Mouse (Mus musculus) liver, adult 2 months (tissue): Measurements from ENCODE around the gene Polr3c.

ENCODE experiments used
- CTCF ChIP-seq: fragments of 200-500 bp; IDR thresholded peaks from 2 replicates; pipeline ENCODE4 v1.5.1; 2011; ENCODE audit warnings: low read depth, low read length, control low read depth
- POLR2A ChIP-seq: fragments of 200-500 bp; IDR thresholded peaks from 2 replicates; pipeline ENCODE4 v1.6.1; 2011; ENCODE audit warnings: low read length, control low read depth; ENCODE audit not compliant: insufficient read depth; ENCODE audit errors: extremely low read depth

- no peak for TF ChIP-seq POLR2A
- no peak for TF ChIP-seq CTCF
These were observed 55.9 kb downstream of the Polr3c start for GRCm38 (mm10) chr3:96671519-96671918.
